Mouse (Mus musculus): ENCODE data around the gene Ccar1. TPM values are rescaled to one million over a fixed set of nuclear protein-coding genes. Genes with fewer than 3 reads are reported as not detected.
"Not testable (repeated sequence)": the region's sequence is repeated elsewhere in the genome, so short reads cannot be mapped to it uniquely, and the experiment has no call there.

The Ccar1 gene
- total RNA-seq, 2 experiments from 2014 or later: 55.2 to 71.8 TPM

GRCm38 (mm10) chr10:62725771-62726687 lies 66.1 kb downstream of the Ccar1 start, which contains the start of gene Stox1:
Stox1 (minus strand) TSS chr10:62726128.
- DNase-seq (ENCODE audit: low spot score in 2 of 2): peak; percentile 58 to 72

GRCm38 (mm10) chr10:62724936-62725335 lies 67.2 kb downstream of the Ccar1 start:
- no peak for DNase-seq (ENCODE audit: low spot score in 2 of 2)

GRCm38 (mm10) chr10:62722701-62723100 lies 69.4 kb downstream of the Ccar1 start:
- DNase-seq (ENCODE audit: low spot score in 2 of 2): no peak

DNA sequence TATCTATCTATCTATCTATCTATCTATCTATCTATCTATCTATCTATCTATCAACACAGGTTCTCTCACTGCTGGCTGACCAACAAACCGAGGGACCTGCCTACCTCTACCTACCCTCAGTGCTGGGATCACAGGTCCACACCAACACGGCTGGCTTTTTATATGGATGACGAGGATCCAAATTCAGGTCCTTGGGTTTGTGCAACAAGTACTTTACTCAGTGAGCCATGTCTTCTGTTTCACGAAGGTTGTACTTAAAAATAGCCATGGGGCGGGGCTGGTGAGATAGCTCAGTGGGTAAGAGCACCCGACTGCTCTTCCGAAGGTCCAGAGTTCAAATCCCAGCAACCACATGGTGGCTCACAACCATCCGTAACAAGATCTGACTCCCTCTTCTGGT lies 71.5 kb downstream of the Ccar1 start:
- DNase-seq (ENCODE audit: low spot score in 2 of 2): not testable (repeated sequence)

DNA sequence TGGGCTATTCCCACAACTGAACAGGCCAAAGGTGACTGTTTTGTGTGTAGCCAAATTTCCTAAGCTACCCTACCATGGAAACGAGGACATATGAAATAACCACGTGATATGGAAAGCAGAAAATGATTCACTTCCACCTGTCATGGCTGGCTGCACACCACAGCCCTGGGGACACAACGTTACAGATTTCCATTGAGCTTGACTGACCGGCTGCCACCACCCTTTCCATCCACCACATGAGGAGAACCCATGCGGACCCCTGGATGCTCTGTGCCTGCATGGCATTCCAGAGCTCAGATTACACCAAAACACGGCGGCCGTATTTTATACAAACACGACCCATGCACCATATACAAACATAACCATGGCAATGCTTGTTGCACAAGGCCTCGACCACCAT lies 78.6 kb downstream of the Ccar1 start:
- DNase-seq (ENCODE audit: low spot score in 2 of 2): no peak

DNA sequence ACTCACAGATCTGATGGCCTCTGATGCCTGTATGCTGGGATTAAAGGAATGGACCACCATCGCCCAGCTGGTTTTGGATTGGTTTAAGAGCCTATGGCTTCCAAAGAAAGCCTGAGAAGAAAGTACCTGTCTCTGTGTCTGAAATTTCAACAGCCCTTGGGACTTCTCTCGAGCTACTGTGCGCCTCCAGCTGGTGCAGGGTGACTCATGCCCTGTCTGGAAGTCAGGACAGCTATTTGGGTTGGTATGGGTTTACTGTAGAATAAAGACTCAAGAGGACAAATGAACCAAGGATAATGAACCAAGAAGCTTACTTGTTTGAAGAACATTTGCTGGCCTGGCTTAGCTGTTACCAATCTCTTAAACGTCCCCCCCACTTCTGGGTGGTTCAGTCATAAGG lies 88.5 kb downstream of the Ccar1 start:
- no peak for DNase-seq (ENCODE audit: low spot score in 2 of 2)

DNA sequence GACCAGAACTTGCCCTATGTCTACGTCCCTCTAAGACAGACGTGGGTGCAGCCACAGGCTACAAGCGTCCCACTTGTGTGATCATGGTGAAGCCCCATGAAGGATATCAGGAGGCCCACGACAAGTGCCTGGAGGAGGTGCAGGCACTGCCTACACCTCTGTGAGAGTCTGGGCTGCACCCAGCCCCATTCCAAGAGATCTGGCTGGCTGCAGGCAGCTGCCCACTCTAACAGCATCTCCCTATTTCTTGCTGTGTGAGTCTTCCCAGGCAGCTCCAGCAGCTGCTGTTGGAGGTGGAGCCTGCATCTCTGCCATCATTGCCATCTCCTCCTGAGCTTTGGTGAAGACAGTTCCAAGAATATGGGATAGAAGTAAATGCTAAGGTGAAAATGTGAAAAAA lies 89.7 kb downstream of the Ccar1 start:
- no peak for DNase-seq (ENCODE audit: low spot score in 2 of 2)

Other genes starting within 250 kb of the Ccar1 start
- gene Kif1bp, start 213.8 kb downstream of the Ccar1 start, total RNA-seq (2021): 100 to 1,000 TPM; 140 to 141 TPM
- gene Ddx21, start 190.0 kb downstream of the Ccar1 start, total RNA-seq (2021): 10 to 100 TPM; 34.9 to 35.0 TPM
- 10 to 100 TPM; 78.5 to 86.4 TPM for gene Ddx50, start 141.1 kb downstream of the Ccar1 start, total RNA-seq (2021)
- 1 to 10 TPM; 3.2 to 3.5 TPM for gene Stox1, start 66.2 kb downstream of the Ccar1 start, total RNA-seq (2021)
- gene Tet1, start 116.7 kb upstream of the Ccar1 start, total RNA-seq (2021): 10 to 100 TPM; 54.0 to 56.4 TPM
- gene Slc25a16, start 128.3 kb upstream of the Ccar1 start, total RNA-seq (2021): 10 to 100 TPM; 37.2 to 37.9 TPM
- 1 to 10 TPM; 2.2 to 2.9 TPM for gene Dna2, start 154.7 kb upstream of the Ccar1 start, total RNA-seq (2021)
- gene Rufy2, start 187.9 kb upstream of the Ccar1 start, total RNA-seq (2021): 10 to 100 TPM; 67.4 to 76.3 TPM
- 10 to 100 TPM; 33.8 to 51.7 TPM for gene Hnrnph3, start 231.9 kb upstream of the Ccar1 start, total RNA-seq (2021)
- 1 to 10 TPM; 1.6 to 2.9 TPM for gene Pbld2, start 232.0 kb upstream of the Ccar1 start, total RNA-seq (2021)

Measured in layer of hippocampus, postnatal 10 days (tissue).